Mouse (Mus musculus): ENCODE measurements at regions not wholly inside any gene's neighbourhood (a gene's known extent, or its start where the extent isn't known, plus 50 kb on each side); places are given as distances from the start of the nearest gene placed in this dataset.
"Not testable (repeated sequence)": the region's sequence is repeated elsewhere in the genome, so short reads cannot be mapped to it uniquely, and the experiment has no call there.

DNA sequence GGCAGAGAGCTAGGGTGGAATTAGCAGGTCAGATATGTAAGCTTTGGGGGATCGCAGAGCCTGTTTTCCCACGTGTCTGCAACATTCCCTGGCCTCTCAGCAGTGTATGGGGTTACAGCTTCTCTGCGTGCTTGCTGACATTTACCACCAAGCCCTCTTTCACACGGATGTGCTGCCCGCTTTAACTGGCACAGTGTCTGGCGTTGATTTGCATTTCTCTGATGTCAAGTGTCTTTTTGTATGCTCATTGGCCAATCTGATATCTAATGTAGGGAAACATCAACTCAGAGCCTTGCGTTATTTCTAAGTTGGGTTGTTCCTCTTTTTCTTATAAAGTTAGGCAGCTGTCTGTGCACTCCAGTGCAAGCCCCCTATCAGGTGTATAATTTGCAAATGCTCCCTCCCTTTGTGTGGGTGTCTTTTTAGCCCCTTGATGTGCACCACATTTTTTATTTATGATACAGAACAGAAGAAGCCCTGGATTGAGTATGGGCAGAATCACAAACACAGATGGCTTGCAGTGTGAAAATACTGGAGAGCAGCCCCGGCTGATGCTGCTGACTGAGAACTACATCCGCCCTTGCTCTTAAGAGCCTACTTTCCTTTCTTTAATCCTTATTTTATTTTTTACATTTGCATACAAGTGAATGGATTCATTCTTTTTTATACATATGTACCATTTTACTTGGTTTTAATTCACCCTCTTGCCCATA is 93.4 kb upstream of the Btbd11 start:
- no peak overlapping the region for H3K27ac ChIP-seq (ENCODE audit: low read depth)
- H3K4me3 ChIP-seq (ENCODE audit: low read depth, low read length) = no peak overlapping the region
- no peaks in the 10 kb centered on the region for H3K27me3 ChIP-seq (replicated peaks; ENCODE audit: control insufficient read depth, insufficient read depth, low read length)
- 66% methylated on average over 9 of the region's 9 CpGs for WGBS
- no peak overlapping the region for H3K9ac ChIP-seq (ENCODE audit: low read length)
- no peaks in the 10 kb centered on the region for H3K36me3 ChIP-seq (ENCODE audit: control insufficient read depth, insufficient read depth, low read length)
- no peaks in the 10 kb centered on the region for H3K9me3 ChIP-seq (ENCODE audit: control insufficient read depth, low read length)
- DNase-seq (ENCODE audit: low spot score) (no peak), ATAC-seq (replicated peaks; ENCODE audit: low FRiP score, low TSS enrichment, low read depth) (no peak)
- no peak overlapping the region for H3K4me2 ChIP-seq (ENCODE audit: low read length)
- no peaks in the 10 kb centered on the region for H3K4me1 ChIP-seq (replicated peaks; ENCODE audit: control insufficient read depth, insufficient read depth, low read length)

DNA sequence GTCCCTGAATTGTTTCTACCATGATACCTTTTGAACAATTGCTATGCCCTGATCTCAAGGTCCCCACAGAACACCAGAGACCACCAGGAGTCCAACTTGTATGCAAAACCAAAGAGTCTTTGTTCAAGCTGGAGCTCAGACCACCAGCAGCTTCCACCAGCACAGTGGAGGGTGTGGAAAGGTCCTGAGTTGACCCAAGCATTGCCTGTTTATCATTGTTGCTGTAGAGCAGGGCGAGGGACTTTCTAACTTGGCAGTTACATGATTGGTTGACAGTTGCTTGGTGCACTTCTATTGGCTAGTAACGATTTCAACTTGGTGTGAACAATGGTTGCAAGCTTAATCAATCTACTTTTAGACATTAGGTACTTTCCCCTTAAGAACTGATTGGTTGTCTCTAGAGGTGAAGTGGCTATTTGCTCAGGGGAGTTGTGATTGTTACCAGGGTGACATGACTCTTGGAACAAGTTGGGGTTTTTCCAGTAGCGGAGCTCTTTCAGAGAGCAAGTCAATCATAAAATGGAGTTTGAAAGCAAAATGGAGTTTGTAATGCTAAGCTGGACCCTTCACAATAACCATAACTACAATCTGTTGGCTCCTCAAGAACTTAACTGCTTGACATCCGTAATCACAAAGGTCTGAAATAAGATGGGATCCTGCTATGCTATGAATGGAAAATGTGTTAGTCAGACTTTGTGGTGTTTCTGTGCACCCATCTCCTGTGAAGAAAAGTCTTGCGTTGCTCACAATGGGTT is 91.3 kb upstream of the Btbd11 start:
- Histone ChIP-seq H3K27me3 (replicated peaks; ENCODE audit: control insufficient read depth, insufficient read depth, low read length) (no peaks in the 10 kb centered on the region), H3K9me3 (ENCODE audit: control insufficient read depth, low read length) (no peaks in the 10 kb centered on the region), H3K4me2 (ENCODE audit: low read length) (no peak overlapping the region), H3K27ac (ENCODE audit: low read depth) (no peak overlapping the region), H3K4me3 (ENCODE audit: low read depth, low read length) (no peak overlapping the region), H3K36me3 (ENCODE audit: control insufficient read depth, insufficient read depth, low read length) (no peaks in the 10 kb centered on the region), H3K9ac (ENCODE audit: low read length) (no peak overlapping the region), H3K4me1 (replicated peaks; ENCODE audit: control insufficient read depth, insufficient read depth, low read length) (no peaks in the 10 kb centered on the region)
- WGBS = 81% methylated on average over 5 of the region's 5 CpGs
- ATAC-seq (replicated peaks; ENCODE audit: low FRiP score, low TSS enrichment, low read depth) (no peak), DNase-seq (ENCODE audit: low spot score) (no peak)

DNA sequence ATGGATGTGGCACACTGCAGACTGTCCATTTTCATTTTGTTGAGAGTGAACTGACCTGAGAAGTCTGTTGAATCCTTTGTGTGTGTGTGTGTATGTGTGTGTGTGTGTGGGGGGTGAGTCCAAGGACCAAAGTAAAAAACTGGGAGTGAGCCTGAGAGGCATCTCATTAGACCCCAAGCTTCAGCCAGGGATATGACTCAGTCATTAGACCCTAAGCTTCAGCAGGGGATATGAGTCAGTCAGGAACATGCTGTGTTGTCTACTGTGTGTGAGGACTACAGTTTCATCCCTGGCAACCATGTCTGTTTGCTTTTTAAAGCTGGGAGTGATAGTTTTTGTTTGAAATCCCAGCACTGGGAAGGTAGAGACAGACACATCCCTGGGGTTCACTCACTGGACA is 74.8 kb upstream of the Btbd11 start:
- Histone ChIP-seq H3K27ac (ENCODE audit: low read depth) (no peak overlapping the region), H3K9ac (ENCODE audit: low read length) (no peak overlapping the region), H3K9me3 (ENCODE audit: control insufficient read depth, low read length) (no peaks in the 10 kb centered on the region), H3K4me1 (replicated peaks; ENCODE audit: control insufficient read depth, insufficient read depth, low read length) (no peaks in the 10 kb centered on the region), H3K27me3 (replicated peaks; ENCODE audit: control insufficient read depth, insufficient read depth, low read length) (no peaks in the 10 kb centered on the region), H3K4me3 (ENCODE audit: low read depth, low read length) (no peak overlapping the region), H3K36me3 (ENCODE audit: control insufficient read depth, insufficient read depth, low read length) (no peaks in the 10 kb centered on the region), H3K4me2 (ENCODE audit: low read length) (no peak overlapping the region)
- ATAC-seq (replicated peaks; ENCODE audit: low FRiP score, low TSS enrichment, low read depth) (no peak), DNase-seq (ENCODE audit: low spot score) (no peak)

DNA sequence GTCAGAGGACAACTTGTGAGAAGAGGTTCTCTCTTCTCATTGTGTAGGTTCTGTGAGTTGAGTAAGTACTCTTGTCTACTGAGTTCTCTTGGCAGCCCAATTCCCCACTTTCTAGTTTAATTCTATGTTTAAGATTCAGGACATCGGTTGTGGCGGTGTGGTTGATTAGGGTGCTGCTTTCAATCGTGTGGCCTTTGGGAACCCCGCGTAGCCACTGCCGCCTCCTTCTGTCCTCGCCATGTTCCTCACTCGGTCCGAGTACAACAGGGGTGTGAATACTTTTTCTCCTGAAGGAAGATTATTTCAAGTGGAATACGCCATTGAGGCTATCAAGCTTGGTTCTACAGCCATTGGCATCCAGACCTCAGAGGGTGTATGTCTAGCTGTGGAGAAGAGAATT is 73.3 kb upstream of the Btbd11 start:
- not testable (repeated sequence) for H3K27me3 ChIP-seq (replicated peaks; ENCODE audit: control insufficient read depth, insufficient read depth, low read length); ATAC-seq (replicated peaks; ENCODE audit: low FRiP score, low TSS enrichment, low read depth); H3K9me3 ChIP-seq (ENCODE audit: control insufficient read depth, low read length); H3K4me1 ChIP-seq (replicated peaks; ENCODE audit: control insufficient read depth, insufficient read depth, low read length); H3K4me3 ChIP-seq (ENCODE audit: low read depth, low read length); H3K4me2 ChIP-seq (ENCODE audit: low read length); H3K27ac ChIP-seq (ENCODE audit: low read depth); DNase-seq (ENCODE audit: low spot score); H3K36me3 ChIP-seq (ENCODE audit: control insufficient read depth, insufficient read depth, low read length); H3K9ac ChIP-seq (ENCODE audit: low read length)
- WGBS = 91% methylated on average over 10 of the region's 10 CpGs

DNA sequence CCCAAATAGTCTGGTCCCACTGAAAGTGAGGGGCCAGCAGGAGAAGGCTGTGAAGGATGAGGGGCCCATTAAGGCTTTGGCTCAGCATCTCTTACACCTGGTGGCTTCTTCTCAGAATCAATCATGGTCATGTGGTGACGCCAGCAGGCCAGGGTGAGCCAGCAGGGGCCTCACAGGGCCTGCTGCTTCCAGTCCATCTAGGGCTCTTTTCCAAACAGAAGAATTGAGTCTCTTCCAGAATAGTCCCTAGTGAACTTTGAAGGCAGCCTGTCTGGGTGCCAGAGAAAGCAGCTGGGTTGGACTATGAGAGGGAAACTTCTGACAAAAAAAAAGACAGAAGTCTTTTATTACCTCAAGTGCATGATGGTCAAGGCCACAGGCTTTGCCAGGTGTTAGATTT is 65.6 kb upstream of the Btbd11 start:
- Histone ChIP-seq H3K4me2 (ENCODE audit: low read length) (no peak overlapping the region), H3K4me3 (ENCODE audit: low read depth, low read length) (no peak overlapping the region), H3K36me3 (ENCODE audit: control insufficient read depth, insufficient read depth, low read length) (no peaks in the 10 kb centered on the region), H3K9ac (ENCODE audit: low read length) (no peak overlapping the region), H3K27ac (ENCODE audit: low read depth) (no peak overlapping the region), H3K9me3 (ENCODE audit: control insufficient read depth, low read length) (no peaks in the 10 kb centered on the region), H3K4me1 (replicated peaks; ENCODE audit: control insufficient read depth, insufficient read depth, low read length) (no peaks in the 10 kb centered on the region), H3K27me3 (replicated peaks; ENCODE audit: control insufficient read depth, insufficient read depth, low read length) (no peaks in the 10 kb centered on the region)
- no peak for ATAC-seq (replicated peaks; ENCODE audit: low FRiP score, low TSS enrichment, low read depth)
- WGBS = 56% methylated on average over 1 of the region's 1 CpGs
- DNase-seq (ENCODE audit: low spot score) = no peak

DNA sequence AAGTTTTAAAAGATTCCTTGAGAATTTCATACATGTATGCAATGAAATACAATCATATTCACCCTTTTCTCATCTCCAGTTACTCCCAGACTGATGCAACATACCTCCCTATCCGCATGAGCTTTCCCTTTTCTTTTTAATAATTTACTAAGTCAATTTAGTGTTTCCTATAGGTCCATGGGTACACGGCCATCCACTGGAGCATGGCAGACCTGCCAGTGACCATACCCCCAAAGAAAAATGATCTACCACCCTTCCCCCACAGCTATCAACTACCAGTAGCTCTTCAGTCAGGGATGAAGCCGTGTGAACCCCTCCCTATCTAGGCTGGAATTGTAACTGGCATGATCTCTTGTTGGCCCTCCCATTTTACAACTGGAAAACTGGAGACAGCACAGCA is 64.3 kb upstream of the Btbd11 start:
- Histone ChIP-seq H3K4me2 (ENCODE audit: low read length) (no peak overlapping the region), H3K9me3 (ENCODE audit: control insufficient read depth, low read length) (no peaks in the 10 kb centered on the region), H3K27ac (ENCODE audit: low read depth) (no peak overlapping the region), H3K36me3 (ENCODE audit: control insufficient read depth, insufficient read depth, low read length) (no peaks in the 10 kb centered on the region), H3K27me3 (replicated peaks; ENCODE audit: control insufficient read depth, insufficient read depth, low read length) (no peaks in the 10 kb centered on the region), H3K4me3 (ENCODE audit: low read depth, low read length) (no peak overlapping the region), H3K9ac (ENCODE audit: low read length) (no peak overlapping the region), H3K4me1 (replicated peaks; ENCODE audit: control insufficient read depth, insufficient read depth, low read length) (no peaks in the 10 kb centered on the region)
- ATAC-seq (replicated peaks; ENCODE audit: low FRiP score, low TSS enrichment, low read depth) = no peak
- no peak for DNase-seq (ENCODE audit: low spot score)
- WGBS = 85% methylated on average over 3 of the region's 3 CpGs

DNA sequence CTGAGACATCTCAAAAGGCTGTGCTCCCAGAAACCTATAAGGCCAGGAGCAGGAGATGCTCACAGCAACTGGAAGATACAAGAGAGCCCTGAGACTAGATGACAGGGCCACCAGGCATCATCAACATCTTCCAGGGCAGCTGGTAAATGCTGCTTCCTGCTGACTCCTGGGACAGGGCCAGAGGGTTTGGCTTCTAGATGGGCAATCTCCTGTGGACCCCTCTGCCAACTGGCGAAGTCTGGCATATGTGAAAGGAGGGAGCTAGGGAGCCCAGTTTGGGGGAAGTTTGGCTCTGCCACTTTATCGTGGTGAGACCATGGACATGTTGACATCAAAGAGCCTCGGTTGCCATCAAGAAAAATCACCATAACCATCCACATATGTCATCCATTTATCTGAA is 57.2 kb upstream of the Btbd11 start:
- ATAC-seq (replicated peaks; ENCODE audit: low FRiP score, low TSS enrichment, low read depth) (no peak), DNase-seq (ENCODE audit: low spot score) (no peak)
- no peaks in the 10 kb centered on the region for H3K4me1 ChIP-seq (replicated peaks; ENCODE audit: control insufficient read depth, insufficient read depth, low read length)
- no peaks in the 10 kb centered on the region for H3K36me3 ChIP-seq (ENCODE audit: control insufficient read depth, insufficient read depth, low read length)
- 88% methylated on average over 3 of the region's 3 CpGs for WGBS
- no peaks in the 10 kb centered on the region for H3K9me3 ChIP-seq (ENCODE audit: control insufficient read depth, low read length)
- H3K27ac ChIP-seq (ENCODE audit: low read depth) = no peak overlapping the region
- H3K4me3 ChIP-seq (ENCODE audit: low read depth, low read length) = no peak overlapping the region
- H3K4me2 ChIP-seq (ENCODE audit: low read length) = no peak overlapping the region
- no peaks in the 10 kb centered on the region for H3K27me3 ChIP-seq (replicated peaks; ENCODE audit: control insufficient read depth, insufficient read depth, low read length)
- no peak overlapping the region for H3K9ac ChIP-seq (ENCODE audit: low read length)

DNA sequence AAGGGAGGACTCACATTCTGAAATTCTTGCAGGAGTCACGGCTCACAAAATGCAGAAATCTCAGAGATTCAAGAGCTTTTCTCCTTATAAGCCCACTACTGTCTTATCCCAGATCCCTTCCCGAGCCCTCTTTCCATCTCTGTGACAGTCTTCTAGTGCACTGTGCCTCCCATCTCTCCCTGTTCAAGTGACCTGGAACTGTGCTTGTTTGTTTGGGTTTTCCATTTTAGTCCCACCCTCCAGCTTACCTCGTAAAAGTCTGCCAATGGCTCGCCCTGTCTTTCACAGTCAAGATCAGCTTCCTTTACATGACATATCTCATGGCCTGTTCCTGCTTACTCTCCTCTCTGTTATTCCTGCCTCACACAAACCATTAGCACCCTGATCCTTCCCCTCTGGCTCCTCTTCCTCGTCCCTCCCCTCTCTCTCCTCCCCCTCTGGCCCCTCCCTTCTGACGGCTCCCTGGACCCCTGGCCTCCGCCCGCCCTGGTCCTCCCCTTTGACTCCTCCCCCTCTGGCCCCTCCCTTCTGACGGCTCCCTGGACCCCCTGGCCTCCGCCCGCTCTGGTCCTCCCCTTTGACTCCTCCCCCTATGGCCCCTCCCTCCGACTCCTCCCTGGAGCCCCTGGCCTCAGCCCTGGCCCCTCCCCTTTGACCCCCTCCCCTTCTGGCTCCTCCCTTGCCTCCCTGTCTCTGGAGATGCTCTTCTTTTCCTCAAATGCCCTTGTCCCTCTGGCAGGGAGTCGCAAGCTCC is 55.5 kb upstream of the Btbd11 start:
- Histone ChIP-seq H3K4me1 (replicated peaks; ENCODE audit: control insufficient read depth, insufficient read depth, low read length) (no peaks in the 10 kb centered on the region), H3K27ac (ENCODE audit: low read depth) (no peak overlapping the region), H3K4me2 (ENCODE audit: low read length) (peak overlapping the region; percentile 39), H3K4me3 (ENCODE audit: low read depth, low read length) (0 out of 2 replicates have a peak overlapping the region, but pooled peaks have one; percentile 6), H3K9me3 (ENCODE audit: control insufficient read depth, low read length) (no peaks in the 10 kb centered on the region), H3K36me3 (ENCODE audit: control insufficient read depth, insufficient read depth, low read length) (no peaks in the 10 kb centered on the region), H3K27me3 (replicated peaks; ENCODE audit: control insufficient read depth, insufficient read depth, low read length) (no peaks in the 10 kb centered on the region), H3K9ac (ENCODE audit: low read length) (no peak overlapping the region)
- WGBS = 11% methylated on average over 11 of the region's 13 CpGs
- DNase-seq (ENCODE audit: low spot score) (peak; percentile 68), ATAC-seq (replicated peaks; ENCODE audit: low FRiP score, low TSS enrichment, low read depth) (peak; percentile 62; the same call in 1 of the 2 replicates)

All from intestine, embryonic 14.5 days (tissue).